Mouse (Mus musculus) embryonic facial prominence, embryonic 11.5 days (tissue): ENCODE measurements around the gene Hsd17b14. TPM values are rescaled to one million over a fixed set of nuclear protein-coding genes. Genes with fewer than 3 reads are reported as not detected.
"Not testable (repeated sequence)": the region's sequence is repeated elsewhere in the genome, so short reads cannot be mapped to it uniquely, and the experiment has no call there.

ENCODE experiments used
- ATAC-seq: fragments of 200-750 bp; cut with Nextera tagmentation; replicated peaks from 2 replicates; pipeline ENCODE4 v1.8.0; 2017; ENCODE audit warnings: low read depth; ENCODE audit not compliant: insufficient number of reproducible peaks, low FRiP score, low TSS enrichment
- DNase-seq: peaks from one replicate; pipeline ENCODE4 v3.0.0-alpha.2; 2015; ENCODE audit warnings: low spot score
- H3K27ac ChIP-seq: fragments of 300-500 bp; sonication (generic); replicated peaks from 2 replicates; pipeline ENCODE4 v1.5.1; 2014; ENCODE audit warnings: mild to moderate bottlenecking, low read depth, low read length, control low read depth
- H3K27me3 ChIP-seq: fragments of 300-500 bp; sonication (generic); 2 replicates; pipeline ENCODE4 v1.6.1; 2014; ENCODE audit warnings: mild to moderate bottlenecking, low read length, moderate library complexity, mixed read lengths; ENCODE audit not compliant: control insufficient read depth, insufficient read depth
- H3K36me3 ChIP-seq: fragments of 300-500 bp; sonication (generic); replicated peaks from 2 replicates; pipeline ENCODE4 v1.6.1; 2014; ENCODE audit warnings: low read depth, mild to moderate bottlenecking, low read length, moderate library complexity, mixed read lengths; ENCODE audit not compliant: control insufficient read depth, insufficient read depth
- H3K4me1 ChIP-seq: fragments of 300-500 bp; sonication (generic); 2 replicates; pipeline ENCODE4 v1.6.1; 2014; ENCODE audit warnings: low read length, mixed read lengths; ENCODE audit not compliant: control insufficient read depth, insufficient read depth
- H3K4me2 ChIP-seq: fragments of 300-500 bp; sonication (generic); 2 replicates; pipeline ENCODE4 v1.6.1; 2014; ENCODE audit warnings: low read depth, mild to moderate bottlenecking, control low read depth, low read length, moderate library complexity
- H3K4me3 ChIP-seq: fragments of 300-500 bp; sonication (generic); 2 replicates; pipeline ENCODE4 v1.5.1; 2014; ENCODE audit warnings: low read depth, low read length, control low read depth
- H3K9ac ChIP-seq: fragments of 300-500 bp; sonication (generic); replicated peaks from 2 replicates; pipeline ENCODE4 v1.6.1; 2014; ENCODE audit warnings: mild to moderate bottlenecking, control low read depth, low read length
- H3K9me3 ChIP-seq: fragments of 300-500 bp; sonication (generic); replicated peaks from 2 replicates; pipeline ENCODE4 v1.6.1; 2016; ENCODE audit warnings: mild to moderate bottlenecking, low read length, inconsistent platforms, mixed read lengths; ENCODE audit not compliant: control insufficient read depth
- WGBS: fragments of 180-500 bp; shearing (Covaris S2); extraction: QIAGEN DNeasy Blood & Tissue Kit; methylation state at CpG from one replicate; pipeline ENCODE4 v1.1.7; 2014; 5-methylcytosine and 5-hydroxymethylcytosine counted together
- polyA plus RNA-seq: library from polyadenylated mRNA; unstranded; fragments of >200 nt; fragmentation: Nextera tagmentation; extraction: Ambion mirVana; gene quantifications from 2 replicates; pipeline ENCODE4 v1.2.1, GENCODE M21; 2014

Gene Hsd17b14
- polyA plus RNA-seq, 1 experiment from 2014 or later: 0.53 TPM

- 30% methylated on average over 12 of the region's 12 CpGs for WGBS
- Histone ChIP-seq H3K4me3 (peak overlapping the region; percentile 77), H3K9ac (peak overlapping the region; percentile 85), H3K36me3 (no peaks in the 10 kb centered on the region), H3K27me3 (no peaks in the 10 kb centered on the region), H3K9me3 (no peaks in the 10 kb centered on the region), H3K27ac (no peak overlapping the region), H3K4me2 (peak overlapping the region; percentile 84), H3K4me1 (no peaks in the 10 kb centered on the region)
- no peak; the same call in 1 of the 2 replicates for ATAC-seq
- no peak for DNase-seq
Measured at GRCm38 (mm10) chr7:45524841-45525621, 29.7 kb upstream of the Hsd17b14 start.

- peak within 1 kb of the TSS; percentile 85 for H3K9ac ChIP-seq
- ATAC-seq (peak; percentile 68), DNase-seq (peak; percentile 95)
- under 1% methylated on average over 54 of the region's 54 CpGs for WGBS
- H3K4me1 ChIP-seq: no peaks in the 10 kb centered on the region
- peak within 1 kb of the TSS; percentile 65; the same call in 1 of the 2 replicates for H3K27ac ChIP-seq
- H3K36me3 ChIP-seq: no peaks in the 10 kb centered on the region
- H3K4me3 ChIP-seq: peak within 1 kb of the TSS; percentile 77
- no peaks in the 10 kb centered on the region for H3K27me3 ChIP-seq
- H3K9me3 ChIP-seq: no peaks in the 10 kb centered on the region
- peak within 1 kb of the TSS; percentile 84 for H3K4me2 ChIP-seq
Measured at GRCm38 (mm10) chr7:45525809-45526473, 28.8 kb upstream of the Hsd17b14 start, which contains the start of the genes Ppp1r15a and Plekha4. Gene Ppp1r15a (minus strand): TSS chr7:45526268. Gene Plekha4 (plus strand): TSS chr7:45526330.

- 25% methylated on average over 7 of the region's 7 CpGs for WGBS
- 0 out of 2 replicates have a peak overlapping the region, but pooled peaks have one; percentile 31 for H3K27ac ChIP-seq
- H3K4me1 ChIP-seq: no peaks in the 10 kb centered on the region
- H3K4me2 ChIP-seq: peak overlapping the region; percentile 84
- H3K9ac ChIP-seq: peak overlapping the region; percentile 85
- H3K36me3 ChIP-seq: no peaks in the 10 kb centered on the region
- H3K27me3 ChIP-seq: no peaks in the 10 kb centered on the region
- H3K9me3 ChIP-seq: no peaks in the 10 kb centered on the region
- peak; percentile 21 for DNase-seq
- no peak for ATAC-seq
- peak overlapping the region; percentile 77 for H3K4me3 ChIP-seq
Measured at GRCm38 (mm10) chr7:45526474-45527120, 28.1 kb upstream of the Hsd17b14 start.

DNA sequence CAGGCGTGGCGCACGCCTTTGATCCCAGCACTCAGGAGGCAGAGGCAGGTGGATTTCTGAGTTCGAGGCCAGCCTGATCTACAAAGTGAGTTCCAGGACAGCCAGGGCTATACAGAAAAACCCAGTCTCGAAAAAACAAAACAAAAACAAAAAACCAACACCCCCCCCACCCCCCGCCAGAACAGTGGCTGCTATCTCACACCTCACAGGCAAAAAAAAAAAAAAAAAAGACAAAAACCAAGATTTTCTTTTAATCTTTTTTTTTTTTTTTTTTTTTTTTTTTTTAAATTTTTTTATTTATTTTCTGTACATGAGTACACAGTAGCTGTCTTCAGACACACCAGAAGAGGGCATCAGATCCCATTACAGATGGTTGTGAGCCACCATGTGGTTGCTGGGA, 27.5 kb upstream of the Hsd17b14 start:
- H3K9ac ChIP-seq, H3K4me2 ChIP-seq, ATAC-seq, H3K4me1 ChIP-seq, H3K36me3 ChIP-seq, H3K9me3 ChIP-seq, DNase-seq, H3K27me3 ChIP-seq, H3K4me3 ChIP-seq, H3K27ac ChIP-seq: not testable (repeated sequence)
- 85% methylated on average over 6 of the region's 6 CpGs for WGBS

- H3K27ac ChIP-seq: no peak overlapping the region
- DNase-seq (no peak), ATAC-seq (no peak)
- H3K4me2 ChIP-seq: no peak overlapping the region
- H3K27me3 ChIP-seq: no peaks in the 10 kb centered on the region
- no peaks in the 10 kb centered on the region for H3K4me1 ChIP-seq
- WGBS: 19% methylated on average over 6 of the region's 6 CpGs
- no peaks in the 10 kb centered on the region for H3K36me3 ChIP-seq
- H3K9me3 ChIP-seq: no peaks in the 10 kb centered on the region
- H3K9ac ChIP-seq: no peak overlapping the region
- H3K4me3 ChIP-seq: no peak overlapping the region
Measured at GRCm38 (mm10) chr7:45529461-45529860, 25.2 kb upstream of the Hsd17b14 start.

- Histone ChIP-seq H3K27me3 (no peaks in the 10 kb centered on the region), H3K9me3 (no peaks in the 10 kb centered on the region), H3K4me1 (no peaks in the 10 kb centered on the region), H3K27ac (no peak overlapping the region), H3K36me3 (no peaks in the 10 kb centered on the region), H3K9ac (no peak overlapping the region), H3K4me3 (no peak overlapping the region), H3K4me2 (no peak overlapping the region)
- ATAC-seq (no peak), DNase-seq (no peak)
- 75% methylated on average over 2 of the region's 2 CpGs for WGBS
Measured at GRCm38 (mm10) chr7:45530643-45531042, 24.1 kb upstream of the Hsd17b14 start.

DNA sequence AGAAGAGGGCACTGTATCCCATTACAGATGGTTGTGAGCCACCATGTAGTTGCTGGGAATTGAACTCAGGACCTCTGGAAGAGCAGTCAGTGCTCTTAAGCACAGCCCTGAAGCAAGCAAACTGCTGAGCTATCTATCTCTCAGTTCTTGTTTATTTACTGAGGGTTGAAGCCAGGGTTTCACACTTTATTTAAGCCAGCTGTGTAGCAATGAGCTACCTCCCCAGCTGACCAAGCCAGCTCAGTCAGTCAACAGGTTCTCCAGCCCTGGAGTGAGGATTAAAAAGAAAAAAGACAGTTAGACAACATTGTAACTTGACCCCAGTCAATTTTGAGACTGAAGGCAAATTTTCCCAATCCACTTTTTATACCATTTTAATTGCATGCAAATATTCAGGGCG, 19.0 kb upstream of the Hsd17b14 start:
- peaks cover 4% of the 10 kb centered on the region; the same call in 1 of the 2 replicates for H3K4me1 ChIP-seq
- ATAC-seq (no peak), DNase-seq (no peak)
- no peaks in the 10 kb centered on the region for H3K9me3 ChIP-seq
- WGBS: 73% methylated on average over 1 of the region's 1 CpGs
- H3K27ac ChIP-seq: no peak overlapping the region
- H3K4me2 ChIP-seq: no peak overlapping the region
- H3K9ac ChIP-seq: no peak overlapping the region
- no peaks in the 10 kb centered on the region for H3K36me3 ChIP-seq
- H3K27me3 ChIP-seq: no peaks in the 10 kb centered on the region
- no peak overlapping the region for H3K4me3 ChIP-seq
